Mouse (Mus musculus) limb, embryonic 11.5 days (tissue): Measurements from ENCODE around the gene Tmem41b. TPM values are rescaled to one million over a fixed set of nuclear protein-coding genes. Genes with fewer than 3 reads are reported as not detected.
A peak's percentile ranks its signal among the peaks of the same experiment; 100 is the strongest.

ENCODE experiments used
- ATAC-seq: fragments of 200-750 bp; cut with Nextera tagmentation; 2 replicates; pipeline ENCODE4 v1.8.0; 2017; ENCODE audit warnings: low read depth; ENCODE audit not compliant: insufficient number of reproducible peaks, low FRiP score, low TSS enrichment
- DNase-seq: peaks from one replicate; pipeline ENCODE4 v3.0.0-alpha.2; 2015; ENCODE audit warnings: low spot score
- H3K27ac ChIP-seq: fragments of 300-500 bp; sonication (generic); replicated peaks from 2 replicates; pipeline ENCODE4 v1.5.1; 2014; ENCODE audit warnings: low read depth, mild to moderate bottlenecking, low read length
- H3K27me3 ChIP-seq: fragments of 300-500 bp; sonication (generic); 2 replicates; pipeline ENCODE4 v1.6.1; 2014; ENCODE audit warnings: mild to moderate bottlenecking, low read length, mixed read lengths; ENCODE audit not compliant: control insufficient read depth, insufficient read depth
- H3K36me3 ChIP-seq: fragments of 300-500 bp; sonication (generic); 2 replicates; pipeline ENCODE4 v1.6.1; 2014; ENCODE audit warnings: mild to moderate bottlenecking, low read length, moderate library complexity, mixed read lengths; ENCODE audit not compliant: control insufficient read depth, insufficient read depth
- H3K4me1 ChIP-seq: fragments of 300-500 bp; sonication (generic); 2 replicates; pipeline ENCODE4 v1.6.1; 2014; ENCODE audit warnings: low read length, mixed read lengths; ENCODE audit not compliant: control insufficient read depth, insufficient read depth
- H3K4me2 ChIP-seq: fragments of 300-500 bp; sonication (generic); 2 replicates; pipeline ENCODE4 v1.6.1; 2014; ENCODE audit warnings: low read depth, mild to moderate bottlenecking, moderate library complexity; ENCODE audit not compliant: severe bottlenecking
- H3K4me3 ChIP-seq: fragments of 300-500 bp; sonication (generic); 2 replicates; pipeline ENCODE4 v1.5.1; 2014; ENCODE audit warnings: low read depth, low read length
- H3K9ac ChIP-seq: fragments of 300-500 bp; sonication (generic); 2 replicates; pipeline ENCODE4 v1.6.1; 2014; ENCODE audit warnings: mild to moderate bottlenecking, low read length
- H3K9me3 ChIP-seq: fragments of 300-500 bp; sonication (generic); 2 replicates; pipeline ENCODE4 v1.6.1; 2016; ENCODE audit warnings: low read length; ENCODE audit not compliant: control insufficient read depth
- WGBS: fragments of 180-500 bp; shearing (Covaris S2); extraction: QIAGEN DNeasy Blood & Tissue Kit; methylation state at CpG from one replicate; pipeline ENCODE4 v1.1.7; 2014; 5-methylcytosine and 5-hydroxymethylcytosine counted together
- polyA plus RNA-seq: library from polyadenylated mRNA; unstranded; fragments of >200 nt; fragmentation: Nextera tagmentation; extraction: Ambion mirVana; gene quantifications from 2 replicates; pipeline ENCODE4 v1.2.1, GENCODE M21; 2014

The Tmem41b gene
- polyA plus RNA-seq, 1 experiment from 2014 or later: 75.7 TPM

DNA sequence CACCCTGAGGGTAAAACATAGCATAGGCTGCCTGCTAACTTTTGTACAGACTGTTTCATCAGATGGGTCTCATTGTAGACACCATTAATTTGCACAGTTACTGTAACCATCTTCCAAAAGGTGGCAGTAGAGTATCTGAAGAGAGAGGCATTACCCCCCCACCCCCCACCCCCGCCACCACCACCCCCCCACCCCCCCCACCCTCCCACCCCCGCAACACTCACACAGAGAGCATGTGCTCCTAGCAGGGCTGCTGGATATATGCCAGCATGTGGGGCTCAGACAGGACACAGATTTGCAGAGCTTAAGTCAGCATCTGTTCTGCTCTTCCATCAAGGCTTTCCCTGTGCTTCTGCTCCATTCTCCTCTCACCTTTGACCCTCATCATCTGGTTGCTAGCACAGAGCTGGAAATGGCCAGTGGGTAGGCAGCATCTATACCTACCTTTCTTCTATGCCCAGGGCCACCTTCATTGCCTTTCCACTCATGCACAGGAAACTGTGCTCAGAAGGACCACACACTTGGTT is 17.7 kb downstream of the Tmem41b start:
- no peak for ATAC-seq
- H3K36me3 ChIP-seq: no peaks in the 10 kb centered on the region
- H3K27me3 ChIP-seq: no peaks in the 10 kb centered on the region
- no peaks in the 10 kb centered on the region; the same call in 1 of the 2 replicates for H3K9me3 ChIP-seq
- no peak overlapping the region for H3K4me3 ChIP-seq
- no peak overlapping the region for H3K27ac ChIP-seq
- no peak overlapping the region for H3K4me2 ChIP-seq
- H3K4me1 ChIP-seq: no peaks in the 10 kb centered on the region
- WGBS: 0% methylated on average over 1 of the region's 2 CpGs
- DNase-seq: no peak
- no peak overlapping the region for H3K9ac ChIP-seq

DNA sequence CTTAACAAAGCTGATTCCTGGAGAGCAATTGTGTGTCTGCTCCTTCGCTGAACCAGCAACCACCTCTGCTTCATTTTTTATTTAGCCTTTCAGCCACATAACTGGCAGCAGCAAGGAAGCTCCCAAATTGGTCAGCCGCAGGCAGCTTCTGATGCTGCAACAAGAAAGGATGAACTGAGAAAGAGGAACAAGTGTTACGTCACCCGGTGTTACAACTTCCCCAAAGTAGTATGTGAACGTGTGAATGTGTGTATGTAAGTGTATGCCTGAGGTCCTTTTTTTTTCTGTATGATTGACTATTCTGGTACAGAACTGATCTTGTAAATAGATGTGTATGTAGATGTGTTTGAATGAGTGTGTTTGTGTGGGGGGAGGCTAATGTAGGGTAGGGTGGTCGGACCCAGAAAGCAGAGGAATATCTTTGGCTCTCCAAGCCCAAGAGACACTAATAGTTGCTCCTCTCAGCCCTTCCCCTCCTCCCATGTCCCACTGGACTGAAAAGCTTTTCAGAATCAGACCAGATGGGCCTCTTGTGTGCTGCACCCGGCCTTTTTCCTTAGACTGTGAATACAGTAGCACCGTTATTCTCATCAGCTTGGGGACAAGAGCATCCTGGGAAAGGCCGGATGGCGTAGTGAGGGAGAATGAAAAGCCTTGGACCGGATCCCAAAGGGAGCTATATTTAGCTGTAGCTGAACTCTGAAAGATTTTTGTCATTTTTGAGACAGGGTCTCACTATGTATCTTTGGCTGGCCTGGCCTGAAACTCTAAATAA is 18.7 kb downstream of the Tmem41b start:
- DNase-seq (no peak), ATAC-seq (no peak)
- Histone ChIP-seq H3K36me3 (no peaks in the 10 kb centered on the region), H3K9ac (no peak overlapping the region), H3K4me1 (no peaks in the 10 kb centered on the region), H3K27ac (no peak overlapping the region), H3K4me2 (no peak overlapping the region), H3K9me3 (no peaks in the 10 kb centered on the region; the same call in 1 of the 2 replicates), H3K27me3 (no peaks in the 10 kb centered on the region), H3K4me3 (no peak overlapping the region)
- WGBS: 86% methylated on average over 11 of the region's 11 CpGs

DNA sequence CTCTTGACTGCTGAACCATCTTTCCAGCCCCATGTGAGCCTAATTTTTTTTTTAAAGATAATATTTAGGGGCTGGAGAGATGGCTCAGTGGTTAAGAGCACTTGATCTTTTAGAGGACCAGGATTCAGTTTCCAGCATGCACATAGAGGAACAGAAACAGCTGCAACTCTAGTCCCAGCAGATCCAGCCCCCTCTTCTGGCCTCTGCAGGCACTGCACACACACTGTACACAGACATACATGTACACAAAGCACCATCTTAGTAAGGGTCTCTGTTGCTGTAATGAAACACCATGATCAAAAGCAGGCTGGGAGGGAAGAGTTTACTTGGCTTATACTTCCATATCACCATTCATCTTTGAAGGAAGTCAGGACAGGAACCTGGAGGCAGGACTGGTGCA is 21.1 kb downstream of the Tmem41b start:
- no peaks in the 10 kb centered on the region for H3K27me3 ChIP-seq
- H3K27ac ChIP-seq: no peak overlapping the region
- no peak for ATAC-seq
- no peak for DNase-seq
- no peak overlapping the region for H3K4me3 ChIP-seq
- no peak overlapping the region for H3K4me2 ChIP-seq
- H3K9me3 ChIP-seq: no peaks in the 10 kb centered on the region; the same call in 1 of the 2 replicates
- H3K4me1 ChIP-seq: no peaks in the 10 kb centered on the region
- no peaks in the 10 kb centered on the region for H3K36me3 ChIP-seq
- H3K9ac ChIP-seq: no peak overlapping the region

DNA sequence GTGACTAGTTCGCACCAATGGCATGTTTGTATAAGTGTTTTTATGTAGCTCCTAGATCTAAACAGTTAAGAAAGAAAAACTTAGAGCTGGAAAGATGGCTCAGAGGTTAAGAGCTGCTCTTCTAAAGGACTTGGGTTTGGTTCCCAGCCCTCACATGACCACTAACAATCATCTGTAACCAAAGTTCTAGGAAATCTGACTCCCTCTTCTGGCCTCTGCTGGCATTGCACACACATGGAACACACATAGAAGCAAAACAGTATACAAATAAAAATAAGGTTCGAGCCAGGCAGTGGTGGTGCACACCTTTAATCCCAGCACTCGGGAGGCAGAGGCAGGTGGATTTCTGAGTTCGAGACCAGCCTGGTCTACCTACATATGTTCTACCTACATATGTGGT is 23.0 kb downstream of the Tmem41b start:
- Histone ChIP-seq H3K4me1 (0 out of 2 replicates have a peak, but pooled peaks cover 3% of the 10 kb centered on the region), H3K4me2 (no peak overlapping the region), H3K9ac (no peak overlapping the region), H3K4me3 (no peak overlapping the region), H3K9me3 (no peaks in the 10 kb centered on the region; the same call in 1 of the 2 replicates), H3K36me3 (no peaks in the 10 kb centered on the region), H3K27ac (no peak overlapping the region), H3K27me3 (no peaks in the 10 kb centered on the region)
- no peak for DNase-seq
- ATAC-seq: no peak
- 93% methylated on average over 4 of the region's 4 CpGs for WGBS

DNA sequence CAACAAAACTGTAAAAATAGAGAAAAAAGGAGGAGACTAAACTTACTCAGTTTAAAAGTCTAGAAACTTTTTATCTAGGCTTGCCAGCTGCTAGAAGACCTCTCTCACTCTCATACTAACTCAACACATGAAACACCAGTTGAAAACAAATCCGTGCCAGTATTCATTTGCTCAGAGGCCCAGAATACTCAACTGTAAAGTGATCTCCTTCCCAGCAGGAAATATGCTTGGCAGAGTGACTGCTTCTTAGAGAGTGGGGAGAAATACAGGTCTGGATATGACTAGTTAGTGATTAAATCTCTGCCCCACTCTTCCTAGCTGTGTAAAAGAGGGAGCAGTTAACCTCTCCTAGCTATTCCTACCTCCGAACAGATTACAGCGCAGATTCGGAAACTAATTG is 24.1 kb downstream of the Tmem41b start:
- no peak for DNase-seq

DNA sequence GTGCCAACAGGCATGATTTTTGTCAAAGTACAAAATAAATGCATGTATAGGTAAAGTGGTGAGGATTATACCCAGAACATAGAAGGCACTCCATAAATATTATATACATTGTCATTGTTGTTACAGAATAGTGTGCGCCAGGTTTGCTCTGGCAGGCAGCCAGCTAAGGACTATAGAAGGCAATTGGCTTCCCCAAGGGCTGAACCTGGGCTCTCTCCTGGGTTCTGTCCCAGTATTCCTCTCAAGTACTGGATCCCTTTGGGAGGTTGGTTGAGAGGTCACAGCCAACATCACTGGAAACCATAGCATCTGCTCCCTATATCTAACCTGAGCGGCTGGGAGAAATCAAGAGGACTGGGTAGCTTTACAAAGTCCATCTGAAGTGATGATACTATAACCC is 25.2 kb downstream of the Tmem41b start:
- Histone ChIP-seq H3K27ac (no peak overlapping the region), H3K4me3 (no peak overlapping the region), H3K27me3 (no peaks in the 10 kb centered on the region), H3K4me2 (no peak overlapping the region), H3K36me3 (no peaks in the 10 kb centered on the region), H3K9ac (no peak overlapping the region), H3K4me1 (0 out of 2 replicates have a peak, but pooled peaks cover 3% of the 10 kb centered on the region), H3K9me3 (no peaks in the 10 kb centered on the region; the same call in 1 of the 2 replicates)
- no peak for ATAC-seq
- 89% methylated on average over 2 of the region's 2 CpGs for WGBS
- no peak for DNase-seq

More for the DNA sequence above, 24.1 kb downstream of the Tmem41b start:
- Histone ChIP-seq H3K4me2 (no peak overlapping the region), H3K9me3 (no peaks in the 10 kb centered on the region; the same call in 1 of the 2 replicates), H3K27ac (no peak overlapping the region), H3K27me3 (no peaks in the 10 kb centered on the region), H3K36me3 (no peaks in the 10 kb centered on the region), H3K4me3 (no peak overlapping the region), H3K9ac (no peak overlapping the region), H3K4me1 (0 out of 2 replicates have a peak, but pooled peaks cover 3% of the 10 kb centered on the region)
- ATAC-seq: no peak
- WGBS: 81% methylated on average over 4 of the region's 4 CpGs

DNA sequence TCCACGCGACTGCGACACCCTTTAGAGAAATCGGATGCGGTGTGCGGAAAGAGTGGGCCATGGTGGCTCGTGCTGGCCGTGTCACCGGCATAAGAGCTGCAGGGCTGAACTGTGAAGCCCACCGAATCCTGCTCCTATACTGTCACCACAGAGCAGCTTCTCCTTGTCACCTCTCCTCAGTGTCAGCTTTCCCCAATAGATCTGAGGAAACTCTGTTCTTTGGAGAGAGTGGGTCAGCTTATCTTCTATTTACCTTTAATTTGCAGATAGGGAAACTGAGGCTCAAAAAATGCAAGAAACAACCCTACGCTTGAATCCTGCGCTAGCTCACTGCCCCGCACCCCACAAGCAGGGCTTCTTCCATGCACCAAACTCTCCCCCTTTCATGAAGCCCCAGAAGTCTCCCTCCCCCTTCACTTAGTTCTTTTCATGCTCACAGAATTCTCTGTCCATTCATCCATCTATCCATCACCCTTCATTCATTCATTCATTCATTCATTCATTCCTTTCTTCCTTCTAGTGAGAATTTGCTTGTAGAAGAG is 26.0 kb downstream of the Tmem41b start:
- peak overlapping the region; percentile 95 for H3K9ac ChIP-seq
- ATAC-seq: 0 out of 2 replicates have a peak, but pooled peaks have one; percentile 10
- H3K27ac ChIP-seq: peak overlapping the region; percentile 88
- 9% methylated on average over 13 of the region's 13 CpGs for WGBS
- H3K4me3 ChIP-seq: peak overlapping the region; percentile 86
- no peak for DNase-seq
- H3K36me3 ChIP-seq: no peaks in the 10 kb centered on the region
- H3K27me3 ChIP-seq: no peaks in the 10 kb centered on the region
- no peaks in the 10 kb centered on the region; the same call in 1 of the 2 replicates for H3K9me3 ChIP-seq
- 0 out of 2 replicates have a peak, but pooled peaks cover 3% of the 10 kb centered on the region for H3K4me1 ChIP-seq
- peak overlapping the region; percentile 77 for H3K4me2 ChIP-seq

DNA sequence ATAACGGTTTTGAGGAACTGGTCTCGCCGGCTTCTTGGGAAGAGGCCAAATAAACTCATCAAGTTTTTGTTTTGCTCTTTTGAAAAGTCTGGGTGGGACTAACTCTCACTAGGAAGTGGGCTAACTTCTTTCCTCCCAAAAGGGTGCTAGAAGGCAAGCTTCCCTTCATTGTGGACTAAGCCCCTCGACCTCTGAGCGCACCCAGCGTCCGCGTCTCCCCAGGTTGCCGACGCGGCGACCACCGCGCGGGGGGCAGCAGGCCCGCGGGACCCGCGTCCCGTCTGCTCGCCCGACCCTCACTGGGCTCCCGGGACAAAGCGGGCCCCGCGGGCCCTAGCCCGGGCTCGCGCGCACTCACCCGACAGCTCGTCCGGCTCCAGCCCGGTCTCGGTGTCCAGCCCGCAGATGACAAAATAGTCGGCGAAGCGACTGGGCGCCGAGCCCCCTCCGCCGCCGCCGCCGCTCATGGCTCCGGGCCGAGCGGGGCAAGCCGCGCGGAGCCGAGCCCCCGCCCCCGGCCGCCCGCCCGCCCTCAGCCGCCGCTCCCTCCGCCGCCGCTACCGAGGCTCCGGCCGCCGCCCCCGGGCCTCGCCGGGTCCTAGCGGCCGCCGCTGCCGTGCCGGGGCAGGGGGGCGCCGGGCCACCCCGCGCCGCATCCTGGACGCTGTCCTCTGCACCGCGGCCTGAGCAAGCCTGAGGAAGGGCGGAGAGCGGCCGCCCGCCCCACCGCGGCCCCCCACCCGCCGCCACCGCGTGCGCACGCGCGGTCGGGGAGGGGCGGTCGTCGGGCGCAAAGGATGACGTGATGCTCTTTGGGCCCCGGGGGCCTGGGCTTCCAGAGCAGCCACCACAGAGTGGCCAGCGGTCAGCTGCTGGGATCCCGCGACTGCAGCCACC is 26.8 kb downstream of the Tmem41b start, which contains the start of gene Dennd5a:
TSS of gene Dennd5a (minus strand) at position 755 of the 897 bp plus-strand sequence.
- ATAC-seq: peak; percentile 92
- Histone ChIP-seq H3K9me3 (no peaks in the 10 kb centered on the region), H3K36me3 (no peaks in the 10 kb centered on the region), H3K9ac (peak within 1 kb of the TSS; percentile 95), H3K4me2 (peak within 1 kb of the TSS; percentile 77), H3K27me3 (no peaks in the 10 kb centered on the region), H3K27ac (peak within 1 kb of the TSS; percentile 88), H3K4me3 (peak within 1 kb of the TSS; percentile 86), H3K4me1 (0 out of 2 replicates have a peak, but pooled peaks cover 3% of the 10 kb centered on the region)
- WGBS: under 1% methylated on average over 67 of the region's 107 CpGs
- DNase-seq: peak; percentile 87
